Mouse (Mus musculus) cerebellum, adult 11-12 months (tissue): ENCODE results near the gene Dip2a.

ENCODE experiments used
- DNase-seq: peaks from one replicate; pipeline ENCODE4 v3.0.0; 2022

Gene Dip2a

DNA sequence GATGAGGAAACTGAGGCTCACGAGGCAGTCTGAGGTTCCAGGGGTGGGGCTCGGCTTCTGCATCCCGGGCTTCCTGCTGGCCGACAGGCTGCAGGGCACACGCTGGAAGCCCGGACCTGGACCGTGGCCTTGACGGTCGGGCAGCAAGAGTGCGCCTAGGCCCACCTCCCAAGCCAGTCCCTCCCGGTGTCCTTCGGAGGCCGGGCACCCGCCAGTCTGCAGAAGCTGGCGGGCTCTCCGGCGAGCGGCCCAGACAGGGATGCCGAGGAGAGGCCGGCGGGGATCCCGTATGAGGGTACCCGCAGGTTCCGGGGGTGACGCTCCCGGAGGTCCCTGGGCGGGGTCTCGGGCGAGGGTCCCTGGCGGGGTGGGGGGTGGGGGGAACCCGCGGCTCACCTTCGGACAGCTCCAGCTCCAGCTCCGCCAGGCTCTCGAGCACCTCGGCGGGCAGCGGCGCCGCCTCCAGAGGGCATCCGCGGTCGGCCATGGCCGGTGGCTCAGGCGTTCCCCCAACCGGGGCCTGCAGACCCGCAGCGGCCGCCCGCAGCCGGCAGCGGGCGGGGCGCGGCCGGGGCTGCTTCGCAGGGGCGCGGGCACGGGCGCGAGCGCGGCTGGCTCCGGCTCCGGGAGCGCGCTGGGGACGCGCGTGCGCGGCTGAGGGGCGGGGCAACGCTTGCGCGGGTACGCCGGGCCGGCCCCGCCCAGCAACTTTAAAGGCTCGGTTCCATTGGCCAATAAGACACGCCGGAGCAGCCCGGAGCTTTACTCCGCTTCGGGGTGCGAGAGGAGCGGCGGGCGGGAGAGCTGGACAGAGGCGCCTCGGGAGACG is at the start of gene Dip2a:
Gene Dip2a (minus strand): TSS at position 581 of the 829 bp plus-strand sequence.
- DNase-seq: peak; percentile 94

GRCm38 (mm10) chr10:76392596-76392995 is 47.5 kb upstream of the Dip2a start:
- no peak for DNase-seq

- DNase-seq: peak; percentile 56
These were observed 46.7 kb upstream of the Dip2a start for GRCm38 (mm10) chr10:76391786-76392185.

DNA sequence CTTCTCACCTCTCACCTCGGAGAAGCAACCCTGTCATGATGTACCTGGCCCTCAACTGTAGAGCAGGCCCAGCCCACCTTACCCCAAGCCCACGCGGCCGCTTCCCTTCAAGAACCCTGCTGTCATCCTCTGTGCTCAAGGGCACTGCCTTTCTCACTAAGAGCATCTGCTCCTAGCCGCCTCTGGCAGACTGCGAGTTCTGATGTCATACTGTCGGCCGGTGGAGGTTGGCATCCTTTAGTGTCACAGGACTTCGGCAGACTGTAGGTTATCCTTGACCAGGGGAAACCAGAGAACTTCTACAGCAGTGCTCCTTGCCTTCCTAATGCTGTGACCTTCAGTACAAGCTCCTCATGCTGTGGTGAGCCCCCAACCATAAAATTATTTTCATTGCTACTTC is 46.1 kb upstream of the Dip2a start:
- DNase-seq: no peak

DNA sequence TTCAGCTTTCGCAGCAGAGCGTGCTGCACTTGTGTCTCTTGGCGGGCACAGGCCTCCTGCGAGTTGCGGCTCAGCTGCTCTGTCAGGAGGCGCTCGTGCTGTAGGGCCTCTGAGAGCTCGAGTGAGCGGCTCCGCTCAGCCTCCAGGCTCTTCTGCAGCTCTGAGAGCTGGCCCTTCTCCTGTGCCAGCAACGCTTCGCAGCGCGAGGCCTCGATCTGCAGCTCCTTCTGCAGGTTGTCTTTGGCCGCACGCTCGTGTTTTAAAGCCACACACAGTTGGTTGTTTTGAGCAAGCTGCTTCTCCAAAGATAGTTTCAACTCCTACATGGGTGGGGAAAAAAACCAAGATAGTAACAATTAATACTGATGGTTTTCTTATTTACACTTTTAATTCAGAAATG is 29.9 kb upstream of the Dip2a start:
- DNase-seq: no peak

GRCm38 (mm10) chr10:76371736-76372135 is 26.6 kb upstream of the Dip2a start:
- no peak for DNase-seq

- DNase-seq: no peak
These were observed 23.7 kb upstream of the Dip2a start for GRCm38 (mm10) chr10:76368766-76369165.

- DNase-seq: no peak
These were observed 18.1 kb upstream of the Dip2a start for GRCm38 (mm10) chr10:76363233-76363632.

GRCm38 (mm10) chr10:76358468-76358867 is 13.4 kb upstream of the Dip2a start:
- no peak for DNase-seq

- no peak for DNase-seq
These were observed 12.3 kb upstream of the Dip2a start for GRCm38 (mm10) chr10:76357286-76357875.

GRCm38 (mm10) chr10:76354974-76355373 is 9.9 kb upstream of the Dip2a start:
- no peak for DNase-seq

DNA sequence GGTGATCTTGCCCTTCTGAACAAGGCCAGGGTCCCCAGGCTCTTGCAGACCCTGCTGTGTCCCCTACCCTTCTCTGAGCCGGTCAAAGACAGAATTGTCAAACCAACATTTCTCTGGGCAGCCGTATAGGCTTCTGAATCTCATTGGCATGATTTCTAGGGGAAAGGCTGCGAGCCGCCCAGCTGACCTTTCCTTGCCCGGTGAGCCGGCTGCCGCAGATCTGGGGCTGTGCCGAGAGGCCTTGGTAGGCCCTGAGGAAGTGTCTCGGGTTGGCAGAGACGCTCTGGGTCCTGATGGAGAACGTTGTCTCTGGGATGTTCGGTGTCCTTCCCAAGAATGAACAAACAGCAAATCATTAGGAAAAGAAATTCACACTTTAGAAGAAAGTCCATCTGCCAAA is 8.9 kb upstream of the Dip2a start:
- no peak for DNase-seq

GRCm38 (mm10) chr10:76351953-76352352 is 6.9 kb upstream of the Dip2a start:
- DNase-seq: no peak

DNA sequence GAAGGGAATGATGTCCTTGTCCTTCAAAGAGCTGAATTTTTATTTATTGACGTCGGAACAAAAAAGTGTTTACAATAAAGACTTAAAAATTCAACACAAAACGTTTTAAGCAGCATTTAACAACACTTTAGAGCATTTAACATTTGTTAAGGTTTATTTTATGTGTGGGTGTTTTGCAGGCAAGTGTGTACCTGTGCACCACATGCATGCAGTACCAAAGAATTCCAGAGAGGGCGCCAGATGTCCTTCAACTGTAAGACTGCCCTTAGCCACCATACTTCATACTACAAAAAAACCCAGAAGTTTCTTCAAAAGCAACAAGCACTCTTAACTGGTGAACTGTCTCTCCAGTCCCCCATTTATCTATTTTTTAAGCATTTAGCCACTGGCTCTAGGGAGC is 1.5 kb upstream of the Dip2a start:
- peak; percentile 41 for DNase-seq

GRCm38 (mm10) chr10:76346043-76346491 is 976 bp upstream of the Dip2a start:
- DNase-seq: peak; percentile 27

- no peak for DNase-seq
These were observed 430 bp upstream of the Dip2a start for GRCm38 (mm10) chr10:76345540-76345902.

DNA sequence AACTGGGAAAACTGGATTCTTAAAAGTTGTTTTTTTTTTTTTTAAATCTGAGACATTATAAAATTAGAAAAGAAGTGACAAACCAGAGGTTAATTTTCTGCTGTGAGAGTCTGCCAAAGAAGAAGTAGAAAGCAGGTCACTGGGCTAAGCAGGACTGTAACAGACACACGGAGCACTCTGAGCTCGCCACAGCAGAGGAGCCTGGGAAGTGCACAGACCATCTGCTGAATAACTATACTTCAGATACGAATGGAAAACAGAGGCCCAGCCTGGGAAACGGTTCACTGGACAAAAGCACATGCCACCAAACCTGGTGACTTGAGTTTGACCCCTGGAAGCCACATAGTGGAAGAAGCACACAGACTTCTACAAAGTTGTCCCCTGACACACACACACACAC is 10.7 kb downstream of the Dip2a start:
- peak; percentile 23 for DNase-seq

- DNase-seq: no peak
These were observed 13.1 kb downstream of the Dip2a start for GRCm38 (mm10) chr10:76332040-76332439.

GRCm38 (mm10) chr10:76329093-76329492 is 16.0 kb downstream of the Dip2a start:
- no peak for DNase-seq

- DNase-seq: no peak
These were observed 16.5 kb downstream of the Dip2a start for GRCm38 (mm10) chr10:76328574-76328973.

GRCm38 (mm10) chr10:76326304-76327006 is 18.6 kb downstream of the Dip2a start:
- DNase-seq: no peak

DNA sequence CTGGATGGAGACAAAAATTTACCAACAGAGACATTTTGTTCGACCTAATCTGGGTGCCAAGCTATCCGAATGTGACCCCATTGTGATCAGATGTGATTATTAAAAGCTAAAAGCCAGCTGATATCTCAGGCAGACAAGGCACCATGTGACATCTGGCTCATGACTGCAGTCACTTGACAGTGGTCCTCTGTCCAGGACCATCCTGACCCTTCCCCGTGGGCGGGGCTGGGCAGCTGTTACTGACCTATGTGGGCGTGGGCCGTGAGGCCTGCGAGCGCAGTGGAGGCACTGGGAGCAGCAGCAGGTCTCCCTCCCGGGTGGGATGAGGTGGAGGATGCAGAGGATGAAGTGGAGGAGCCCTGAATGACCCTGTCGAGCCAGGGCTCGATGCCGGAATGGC is 27.5 kb downstream of the Dip2a start:
- peak; percentile 22 for DNase-seq

DNA sequence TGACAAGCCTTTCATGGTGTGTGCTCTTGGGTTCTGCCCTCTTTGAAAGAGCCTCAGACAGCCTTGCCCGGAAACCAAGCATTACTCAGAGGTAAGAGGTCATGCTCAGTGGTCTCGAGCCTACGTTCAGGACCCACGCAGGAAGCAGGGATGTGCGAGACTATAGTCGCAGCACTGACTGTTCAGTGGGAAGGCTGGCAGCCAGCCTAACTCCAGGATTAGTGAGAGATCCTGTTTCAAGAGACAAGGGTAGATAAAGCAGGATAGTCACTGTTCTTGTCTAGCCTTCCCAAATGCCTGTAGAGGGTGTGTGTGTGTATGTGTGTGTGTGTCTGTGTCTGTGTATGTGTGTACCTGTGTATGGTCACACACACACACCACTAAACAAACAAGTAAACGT is 28.9 kb downstream of the Dip2a start:
- DNase-seq: no peak

GRCm38 (mm10) chr10:76306738-76307137 is 38.4 kb downstream of the Dip2a start:
- DNase-seq: no peak
